21 mouse cellular contexts compared by ENCODE assay signal in genomic region chr10:81075734-81076133, GRCm38 (mm10). TPM values are rescaled to one million over a fixed set of nuclear protein-coding genes. Genes with fewer than 3 reads are reported as not detected.
"Had no signal": no experiment of that assay in that cellular context is flagged by ENCODE, and none has a peak within 500 bp of the region (broad histone marks: within the 10 kb centered on the region; RNA-seq: fewer than 3 reads in every experiment).

No protein-coding gene starts in this region.

- H3K4me2 ChIP-seq: limb, embryonic 12.5 days; limb, embryonic 15.5 days; liver, embryonic 11.5 days; liver, embryonic 15.5 days; midbrain, embryonic 11.5 days had no signal

- H3K27ac ChIP-seq: kidney, postnatal 0 days; layer of hippocampus, adult 2 months; left cerebral cortex, adult 2 months; limb, embryonic 12.5 days; limb, embryonic 15.5 days; liver, embryonic 15.5 days; stomach, postnatal 0 days had no signal

- H3K4me3 ChIP-seq: layer of hippocampus, adult 2 months; left cerebral cortex, adult 2 months; limb, embryonic 12.5 days; limb, embryonic 15.5 days; liver, embryonic 15.5 days had no signal

- DNase-seq: kidney, postnatal 25 days; layer of hippocampus, adult 9-11 months; layer of hippocampus, postnatal 36 days; left cerebral cortex, postnatal 4 days; lung, adult 2 months; lung, postnatal 14 days; lung, postnatal 4 days; midbrain, embryonic 14.5 days; thymus, adult 2 months; thymus, postnatal 14 days; thymus, postnatal 4 days had no signal

- H3K27me3 ChIP-seq: limb, embryonic 12.5 days; limb, embryonic 15.5 days; liver, embryonic 15.5 days had no signal

- H3K9me3 ChIP-seq: limb, embryonic 12.5 days; limb, embryonic 15.5 days; liver, embryonic 15.5 days had no signal

- H3K9ac ChIP-seq: limb, embryonic 12.5 days; limb, embryonic 15.5 days; liver, embryonic 15.5 days had no signal

RNA-seq across cellular contexts. Expression of gene Creb3l3, which starts 22.9 kb away (rescaled TPM):
- total RNA-seq: megakaryocyte-erythroid progenitor cell, adult 5-6 weeks had no signal
